Mouse (Mus musculus) c-Kit-positive CD71-positive TER-119-negative erythroid progenitor cells, embryonic 14.5 days (primary cell): Measurements from ENCODE around the gene Rnaseh2c.

Experiments used
- DNase-seq: peaks from one replicate; pipeline ENCODE4 v3.0.0-alpha.2; 2013; ENCODE audit warnings: low read depth

Gene Rnaseh2c

DNA sequence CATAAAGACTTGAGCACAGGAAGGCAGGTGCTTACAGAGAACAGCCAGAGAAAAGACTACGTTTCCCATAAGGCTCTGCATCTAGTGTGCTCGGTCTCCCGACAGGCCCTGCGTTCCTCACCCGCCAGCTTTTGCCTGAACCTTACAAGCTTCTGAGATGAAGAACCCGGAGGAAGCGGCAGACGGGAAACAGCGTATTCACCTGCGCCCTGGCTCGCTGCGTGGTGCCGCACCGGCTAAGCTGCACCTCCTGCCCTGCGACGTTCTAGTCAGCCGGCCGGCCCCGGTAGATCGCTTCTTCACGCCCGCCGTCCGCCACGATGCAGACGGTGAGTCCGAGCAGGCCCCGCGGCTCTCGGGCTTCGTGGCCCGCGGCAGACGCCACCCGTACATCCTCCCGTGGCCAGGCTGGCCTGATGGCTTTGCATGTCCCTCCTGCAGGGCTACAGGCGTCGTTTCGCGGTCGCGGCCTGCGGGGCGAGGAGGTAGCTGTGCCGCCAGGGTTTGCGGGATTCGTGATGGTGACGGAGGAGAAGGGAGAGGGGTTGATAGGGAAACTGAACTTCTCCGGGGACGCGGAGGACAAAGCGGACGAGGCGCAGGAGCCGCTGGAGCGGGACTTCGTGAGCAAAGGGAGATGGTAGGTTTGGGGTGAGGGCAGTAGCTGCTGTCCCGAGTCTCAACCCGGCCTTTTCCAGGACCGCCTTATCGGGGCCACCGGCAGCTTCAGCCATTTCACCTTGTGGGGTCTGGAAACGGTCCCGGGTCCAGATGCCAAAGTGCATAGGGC, at the start of gene Rnaseh2c:
Rnaseh2c (plus strand) TSS at position 122 of the 790 bp plus-strand sequence.
- peak; percentile 72 for DNase-seq

DNA sequence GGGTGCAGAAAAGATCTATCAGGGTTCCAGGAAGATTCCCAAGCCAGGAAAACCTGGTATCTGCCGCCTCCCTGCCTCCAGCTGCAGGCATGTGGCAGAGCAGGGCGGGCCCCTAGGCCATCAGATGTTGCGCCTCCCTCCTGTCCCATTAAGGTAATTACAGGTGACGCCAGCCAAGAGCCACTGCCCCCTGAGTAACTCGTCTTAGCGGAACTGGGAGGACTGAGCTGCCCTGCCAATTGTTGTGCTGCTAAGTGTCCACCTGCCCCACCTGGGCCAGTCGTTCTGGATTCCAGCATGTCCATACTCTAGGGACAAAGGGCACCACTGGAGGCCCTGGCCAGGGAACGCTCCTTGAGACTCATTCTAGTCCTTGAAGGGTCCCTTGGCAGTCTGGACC, 47.9 kb upstream of the Rnaseh2c start:
- no peak for DNase-seq

DNA sequence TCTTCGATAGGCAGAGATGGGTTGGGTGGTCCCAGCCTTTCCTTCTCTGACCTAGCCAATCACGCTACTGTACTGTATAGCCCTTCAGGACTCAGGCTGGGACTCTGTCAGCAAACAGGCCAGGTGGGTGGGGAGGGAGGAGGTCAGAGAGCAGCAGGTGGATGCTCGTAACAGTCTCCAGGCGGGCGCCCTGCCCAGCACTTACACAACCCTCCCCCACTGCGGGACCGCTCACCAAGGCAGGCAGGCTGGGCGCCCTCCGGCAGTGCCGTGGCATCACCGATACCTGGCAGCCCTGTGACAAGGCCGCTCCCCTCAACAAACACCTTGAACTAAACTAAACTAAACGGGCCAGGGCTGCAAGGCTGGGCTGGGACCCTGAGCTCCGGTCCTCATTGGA, 47.5 kb upstream of the Rnaseh2c start:
- no peak for DNase-seq

DNA sequence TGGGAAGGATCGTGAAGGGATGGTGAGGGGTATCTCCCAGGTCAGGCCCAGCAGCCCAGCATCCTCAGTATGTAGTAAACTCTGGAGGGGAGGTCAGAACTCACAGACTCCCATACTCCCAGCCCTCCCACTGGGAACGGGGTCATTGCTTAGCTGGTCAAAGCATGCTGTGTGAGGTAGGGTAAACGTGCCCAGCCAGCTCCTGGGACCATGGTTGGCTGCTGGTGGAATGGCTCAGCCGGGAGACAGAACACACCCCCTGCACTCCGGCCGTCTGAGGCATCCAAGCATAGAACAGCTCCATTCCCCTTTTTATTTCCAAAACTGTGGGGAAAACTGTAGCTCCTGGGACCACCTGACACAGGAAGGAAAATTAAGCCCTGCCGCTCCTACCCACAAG, 43.5 kb upstream of the Rnaseh2c start:
- DNase-seq: no peak

DNA sequence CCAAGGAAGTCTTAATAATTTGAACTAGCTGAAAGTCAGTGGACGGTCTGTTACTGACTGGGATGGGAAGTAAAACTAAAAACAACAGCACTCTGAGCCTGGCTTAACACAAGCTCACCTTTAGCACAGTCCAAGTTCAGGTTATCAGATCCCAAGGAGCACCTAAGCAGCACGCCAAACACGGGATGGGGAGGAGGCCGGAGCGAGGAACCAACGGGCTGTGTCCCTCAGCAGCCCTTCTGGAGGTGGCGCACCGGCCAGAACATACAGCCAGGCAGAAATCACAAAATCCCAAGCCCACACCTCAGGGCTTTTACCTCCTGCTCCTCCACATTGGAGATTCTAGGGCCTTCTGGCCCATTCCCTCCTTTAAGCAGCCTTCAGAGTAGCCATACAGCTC, 42.9 kb upstream of the Rnaseh2c start:
- no peak for DNase-seq

DNA sequence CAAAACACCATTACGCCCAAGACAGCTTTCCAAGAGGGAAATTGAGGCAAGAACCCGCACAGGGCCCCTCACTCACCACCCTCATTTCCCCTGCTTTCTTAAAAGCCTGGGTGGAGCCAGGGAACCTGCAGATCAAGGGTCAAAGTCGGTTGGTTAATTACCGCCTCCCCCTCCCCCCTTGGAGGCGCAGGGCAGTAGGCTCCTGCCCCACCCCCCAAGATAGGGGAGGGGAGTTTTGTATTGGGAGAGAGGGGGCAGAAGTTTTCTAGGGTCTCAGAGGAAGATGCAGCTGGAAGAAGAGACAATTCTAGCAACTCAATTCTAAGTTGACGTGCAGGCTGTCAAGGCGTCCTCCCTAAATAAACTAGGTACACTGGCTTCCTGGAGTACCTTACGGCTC, 42.4 kb upstream of the Rnaseh2c start:
- no peak for DNase-seq

DNA sequence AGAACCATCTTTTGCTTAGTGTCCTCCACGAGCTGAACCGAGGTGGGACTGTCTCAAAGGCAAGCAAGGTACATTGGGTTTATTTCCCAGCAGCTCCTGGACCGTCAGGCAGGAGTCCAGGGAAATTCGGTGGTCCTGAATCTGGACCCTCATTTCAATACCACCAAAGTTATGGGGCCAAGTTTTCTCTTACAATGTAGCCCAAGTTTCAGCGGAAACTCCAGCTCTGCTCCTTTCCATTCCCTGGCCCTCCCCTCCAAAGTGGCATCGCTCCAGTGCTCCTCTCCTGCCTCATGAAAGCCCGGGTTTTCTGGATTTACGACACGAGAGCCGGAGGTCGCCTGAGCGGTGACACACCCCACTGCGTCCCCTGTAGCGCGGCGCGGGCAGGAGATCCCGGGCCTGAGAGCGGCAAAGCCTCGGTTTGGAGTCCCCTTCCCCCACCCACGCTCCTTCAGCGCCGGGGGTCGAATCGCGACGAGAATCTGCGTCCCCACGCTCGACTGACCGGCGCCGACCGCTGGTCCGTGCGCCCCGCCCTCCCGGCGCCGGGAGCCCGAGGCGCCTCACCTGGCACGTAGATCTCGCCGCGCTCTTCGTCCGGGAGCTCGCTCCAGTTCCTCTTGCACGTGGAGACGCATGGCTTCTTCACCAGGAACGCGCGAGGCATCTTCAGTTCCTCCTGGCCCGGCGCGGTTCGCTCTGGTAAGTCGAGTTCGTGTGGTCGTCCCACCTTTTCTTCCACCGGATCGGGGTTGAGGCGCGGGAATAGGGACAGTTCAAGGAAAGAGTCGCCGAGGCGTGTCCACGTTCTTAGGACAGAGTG, 41.8 kb upstream of the Rnaseh2c start:
- no peak for DNase-seq

DNA sequence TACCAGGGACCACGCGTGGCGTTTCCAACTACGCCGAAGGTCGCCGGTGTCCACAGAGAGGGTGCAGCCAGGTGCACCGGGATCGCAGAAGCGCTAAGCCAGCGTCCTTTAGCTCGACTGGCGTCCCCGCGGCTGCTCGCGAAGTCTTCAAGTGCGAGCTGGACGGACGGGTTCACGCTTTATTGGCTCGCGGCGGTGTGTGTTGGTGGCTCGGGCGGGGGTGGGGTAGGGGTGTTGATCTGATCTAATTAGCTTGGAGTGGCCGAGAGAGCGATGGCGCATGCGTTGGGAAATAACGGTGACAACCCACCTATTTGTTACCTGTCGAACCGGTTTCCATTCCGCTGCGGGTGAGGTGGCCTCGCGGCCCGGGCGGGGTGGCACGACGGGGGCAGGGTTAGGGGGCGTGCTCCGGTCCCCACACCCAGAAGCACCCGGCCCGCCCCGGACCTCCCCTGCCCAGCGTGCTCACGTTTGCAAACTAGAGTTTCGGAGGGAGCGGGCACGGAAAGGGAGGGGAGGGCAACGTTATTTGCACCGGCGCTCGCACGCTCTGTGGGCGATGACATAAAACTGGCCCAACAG, 41.1 kb upstream of the Rnaseh2c start, which contains the start of gene Ovol1:
Ovol1 (minus strand) TSS at position 190 of the 585 bp plus-strand sequence.
- no peak for DNase-seq

DNA sequence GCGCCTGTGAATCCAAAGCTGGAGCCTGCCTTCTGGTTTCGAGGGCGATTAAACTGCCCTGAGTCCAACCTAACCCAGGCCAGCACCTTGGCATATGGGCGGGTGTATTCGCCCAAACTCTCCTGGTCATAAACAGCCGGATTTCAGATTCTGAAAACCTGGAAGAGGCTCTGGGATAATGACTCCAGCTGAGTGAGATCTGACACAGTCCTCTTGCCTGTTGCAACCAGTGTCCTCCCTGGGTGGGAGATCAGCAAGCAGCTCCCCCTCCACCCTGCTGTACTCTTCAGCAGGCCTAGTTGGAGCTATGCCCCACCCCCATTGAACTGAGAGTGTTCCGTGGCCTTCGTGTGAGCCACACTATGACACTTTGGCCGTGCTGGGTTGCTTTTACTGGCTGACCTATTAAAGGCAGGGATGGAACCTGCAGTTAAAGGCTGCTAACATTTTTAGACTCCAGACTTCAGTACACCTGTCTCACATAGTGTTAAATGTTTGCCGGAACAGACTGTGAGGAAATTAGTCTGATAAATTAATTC, 40.4 kb upstream of the Rnaseh2c start:
- no peak for DNase-seq

DNA sequence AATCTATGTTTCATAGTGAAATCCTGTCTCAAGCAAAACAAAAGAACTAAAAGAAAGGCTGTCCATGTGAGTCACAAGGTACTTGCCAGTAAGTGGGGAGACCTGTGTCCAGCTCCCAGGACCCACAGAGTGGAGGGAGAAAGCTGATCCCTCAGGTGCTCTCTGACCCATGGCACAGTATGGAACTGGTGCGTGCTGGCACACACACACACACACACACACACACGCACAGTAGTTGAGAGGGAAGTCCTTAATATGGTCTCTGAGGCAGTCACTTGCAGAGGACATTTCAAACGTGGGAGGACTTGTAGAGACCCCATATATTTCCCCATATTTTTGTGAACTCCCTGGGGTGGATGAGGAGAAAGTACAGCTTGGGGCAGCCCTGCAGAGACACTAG, 39.8 kb upstream of the Rnaseh2c start:
- no peak for DNase-seq

DNA sequence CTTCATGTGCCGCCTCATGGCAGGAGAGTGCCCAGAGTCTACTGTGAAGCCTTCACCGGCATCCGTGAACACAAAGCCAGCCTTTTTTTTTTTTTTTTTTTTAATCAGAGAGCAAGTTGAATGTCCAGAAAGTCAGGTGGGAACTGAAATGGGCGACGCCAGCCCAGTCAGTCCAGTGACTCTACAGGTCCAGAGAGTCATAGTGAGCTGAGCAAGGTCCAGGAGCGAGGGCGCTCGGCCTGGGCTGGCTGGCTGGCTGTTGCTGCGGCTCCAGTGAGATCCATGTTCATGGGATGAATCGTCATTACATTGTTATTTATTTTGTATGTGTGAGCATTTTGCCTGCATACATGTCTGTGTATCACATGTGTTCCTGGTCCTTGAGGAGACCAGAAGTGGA, 38.9 kb upstream of the Rnaseh2c start:
- no peak for DNase-seq

DNA sequence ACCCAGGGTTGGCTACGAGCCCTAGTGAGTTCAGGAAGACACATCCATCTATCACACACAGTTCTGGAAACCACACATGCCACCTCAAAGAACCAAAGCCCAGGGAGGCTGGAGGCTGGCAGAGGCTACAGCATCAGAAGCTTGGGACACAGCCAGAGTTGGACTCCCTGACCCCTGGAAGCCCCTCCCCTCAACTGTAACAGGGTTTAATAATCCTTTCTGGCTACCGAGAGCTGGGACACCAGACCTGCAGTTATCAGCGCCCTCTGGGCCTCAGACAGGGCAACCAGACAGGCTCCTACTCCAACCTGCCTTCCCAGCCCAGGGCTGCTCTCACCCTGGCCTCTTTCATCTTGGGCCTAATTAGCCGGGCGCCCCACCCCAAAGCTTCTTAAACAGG, 35.4 kb upstream of the Rnaseh2c start:
- DNase-seq: no peak

DNA sequence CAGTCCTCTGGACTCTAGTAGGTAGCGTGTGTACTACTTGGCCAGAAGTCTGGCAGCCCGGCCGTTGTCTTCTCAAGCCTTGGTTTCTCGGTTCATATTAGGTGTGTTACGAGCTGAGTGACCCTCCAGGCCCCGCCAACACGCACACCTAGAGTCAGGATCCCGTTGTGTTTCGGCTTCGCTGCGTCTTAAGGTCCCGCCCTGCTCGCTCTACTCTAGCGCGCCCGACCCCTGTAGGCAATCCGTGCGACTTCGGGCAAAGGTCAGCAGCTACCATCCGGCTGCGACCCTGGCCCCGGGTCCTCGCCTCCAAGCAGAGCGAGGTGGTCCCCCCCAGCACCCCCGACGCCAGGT, 34.5 kb upstream of the Rnaseh2c start:
- DNase-seq: no peak

DNA sequence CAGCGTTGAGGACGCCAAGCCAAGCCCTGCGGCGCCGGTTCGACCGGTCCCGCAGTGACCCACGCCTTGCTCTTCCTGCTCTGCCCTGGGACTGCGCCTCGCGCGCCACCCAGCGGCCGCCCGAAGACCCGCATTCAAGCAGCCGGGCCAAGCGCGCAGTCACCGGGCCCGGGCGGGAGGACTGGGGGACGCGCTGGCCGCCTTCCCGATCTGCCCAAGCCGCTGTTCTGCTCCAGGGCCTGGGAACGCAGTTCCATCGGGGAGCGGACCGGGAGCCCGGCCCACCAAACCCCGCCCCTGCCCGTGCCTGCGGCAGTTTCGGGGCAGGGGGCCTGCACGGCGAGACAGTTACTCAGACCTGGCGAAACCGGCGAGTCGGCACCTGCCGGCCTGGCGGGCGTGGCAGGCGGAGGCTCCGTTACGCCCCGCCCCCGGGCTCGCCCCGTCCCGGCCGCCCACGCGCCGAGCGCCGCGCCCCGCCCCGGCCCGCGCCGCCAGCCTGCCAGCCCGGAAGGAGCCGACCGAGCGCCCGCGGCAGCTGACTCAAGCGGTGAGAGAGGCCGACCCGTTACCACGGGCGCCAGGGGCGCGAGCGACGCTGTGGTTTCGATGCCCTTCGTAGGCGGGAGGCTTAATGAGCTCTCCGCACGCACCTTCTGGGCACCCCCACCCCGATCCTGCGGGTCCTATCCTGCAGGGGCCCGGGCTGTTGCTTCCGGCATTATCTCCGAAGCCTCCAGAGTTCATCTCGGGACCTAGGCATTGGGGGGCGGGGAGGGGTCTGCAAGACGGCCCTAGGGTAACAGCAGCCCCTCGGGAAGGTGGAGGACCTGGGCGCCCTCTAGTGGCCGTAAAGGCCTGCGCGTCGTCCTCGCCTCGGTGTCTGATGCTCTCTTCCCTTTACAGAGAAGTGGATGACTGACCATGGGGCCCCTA, 33.9 kb upstream of the Rnaseh2c start, which contains the start of gene Ap5b1:
Ap5b1 (plus strand) TSS at position 492 of the 936 bp plus-strand sequence.
- DNase-seq: peak; percentile 72

DNA sequence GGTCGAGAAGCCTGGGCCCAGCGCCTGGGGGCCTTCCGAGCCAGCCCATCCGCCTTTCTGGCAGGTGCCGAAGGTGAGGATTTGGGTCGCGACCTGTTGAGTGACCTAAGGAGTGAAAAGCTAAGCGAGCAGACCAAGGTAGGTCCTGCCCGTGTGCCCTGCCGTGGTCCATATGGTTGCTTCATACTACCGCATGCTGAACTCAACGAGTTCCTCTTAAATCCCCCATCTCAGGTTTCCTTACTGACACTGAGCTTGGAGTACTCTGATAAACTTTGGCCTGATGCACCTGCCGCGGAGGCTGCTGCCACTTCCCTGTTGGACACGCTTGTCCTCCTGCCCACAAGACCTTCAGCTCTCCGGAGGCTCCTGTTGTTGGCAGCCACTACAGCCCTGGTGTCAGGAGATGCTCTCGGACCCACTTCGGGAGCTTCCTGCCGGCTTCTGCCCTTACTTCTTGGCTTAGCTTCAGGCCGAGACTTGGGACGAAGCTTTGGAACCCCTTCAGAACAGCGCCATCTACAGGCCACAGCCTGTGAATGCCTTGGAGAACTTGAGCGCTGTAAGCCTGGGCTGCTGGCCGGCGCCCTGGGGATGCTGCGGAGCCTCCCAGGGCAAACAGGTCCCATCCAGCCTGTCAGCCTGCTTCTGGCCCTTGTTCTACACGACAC, 33.1 kb upstream of the Rnaseh2c start:
- DNase-seq: peak; percentile 90

DNA sequence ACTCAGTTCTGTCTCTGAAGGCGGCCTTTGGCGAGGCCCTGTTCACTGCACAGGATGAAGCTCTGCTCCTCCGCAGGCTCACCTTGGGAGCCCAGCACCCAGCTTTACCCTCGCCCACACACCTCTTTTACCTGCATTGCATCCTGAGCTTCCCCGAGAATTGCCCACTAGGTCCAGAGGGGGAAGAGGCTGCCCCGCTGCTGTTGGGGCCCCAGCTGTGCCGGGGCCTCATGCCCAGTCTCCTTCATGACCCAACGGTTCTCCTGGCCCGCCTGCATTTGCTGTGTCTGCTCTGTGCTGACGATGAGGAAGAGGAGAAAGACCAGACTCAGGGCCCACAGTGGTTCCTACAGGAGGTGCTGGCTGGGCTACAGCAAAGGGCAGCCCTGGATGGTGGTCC, 32.2 kb upstream of the Rnaseh2c start:
- no peak for DNase-seq

DNA sequence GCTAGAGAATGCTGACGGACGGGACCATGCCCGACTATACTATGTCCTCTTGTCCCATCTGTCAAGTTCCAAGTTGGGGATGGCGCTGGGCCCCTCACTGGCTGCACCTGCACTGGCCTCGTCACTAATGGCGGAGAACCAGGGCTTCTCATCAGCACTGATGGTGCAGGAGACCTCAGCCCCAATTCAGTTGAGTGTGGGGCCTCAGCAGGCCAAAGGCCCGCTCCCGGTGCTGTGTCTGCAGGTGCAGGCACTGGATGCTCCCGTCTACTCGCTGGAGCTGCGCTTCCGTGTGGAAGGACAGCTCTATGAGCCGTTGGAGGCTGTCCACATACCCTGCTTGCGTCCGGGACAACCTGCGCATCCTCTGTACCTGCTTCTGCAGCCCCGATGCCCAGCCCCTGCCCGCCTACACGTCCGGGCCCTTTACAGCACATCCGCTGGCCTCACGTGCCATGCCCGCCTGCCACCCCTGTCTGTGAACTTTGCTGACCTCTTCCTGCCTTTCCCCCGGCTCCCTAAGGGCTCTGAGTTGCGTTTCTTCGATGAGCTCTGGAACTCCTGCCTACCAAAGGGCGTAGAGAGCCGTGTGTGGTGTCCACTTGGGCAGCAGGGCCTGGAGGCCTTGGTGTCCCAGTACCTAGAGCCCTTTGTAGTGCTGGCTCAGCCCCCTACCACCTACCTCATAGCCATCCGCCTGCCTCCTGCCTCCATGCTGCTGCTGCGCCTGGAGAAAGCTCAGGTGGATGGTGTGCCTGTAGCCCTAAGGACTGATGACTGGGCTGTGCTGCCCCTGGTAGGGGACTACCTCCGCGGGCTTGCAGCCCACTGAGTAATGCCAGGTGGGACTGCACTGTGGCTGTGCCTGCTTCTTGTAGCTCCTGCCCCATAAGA, 31.1 kb upstream of the Rnaseh2c start:
- DNase-seq: no peak

DNA sequence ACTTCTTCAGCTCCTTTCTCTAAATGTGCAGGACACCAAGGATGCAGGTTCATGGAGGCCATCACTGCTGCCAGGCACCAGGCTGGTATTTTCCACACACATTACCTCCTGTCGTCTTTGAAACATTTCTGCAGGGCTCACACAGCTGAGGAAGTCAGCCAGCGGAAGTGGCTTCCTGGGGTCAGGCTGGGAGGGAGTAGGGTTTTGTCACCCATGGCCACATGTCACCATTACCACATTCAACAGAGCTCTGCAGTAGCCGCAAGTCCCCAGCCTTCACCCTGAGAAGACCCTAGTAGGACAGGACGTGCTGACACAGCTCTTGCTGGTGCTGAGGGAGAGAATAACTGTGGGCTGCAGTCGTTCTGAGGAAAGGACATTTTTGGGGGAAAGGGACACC, 29.8 kb upstream of the Rnaseh2c start:
- no peak for DNase-seq

DNA sequence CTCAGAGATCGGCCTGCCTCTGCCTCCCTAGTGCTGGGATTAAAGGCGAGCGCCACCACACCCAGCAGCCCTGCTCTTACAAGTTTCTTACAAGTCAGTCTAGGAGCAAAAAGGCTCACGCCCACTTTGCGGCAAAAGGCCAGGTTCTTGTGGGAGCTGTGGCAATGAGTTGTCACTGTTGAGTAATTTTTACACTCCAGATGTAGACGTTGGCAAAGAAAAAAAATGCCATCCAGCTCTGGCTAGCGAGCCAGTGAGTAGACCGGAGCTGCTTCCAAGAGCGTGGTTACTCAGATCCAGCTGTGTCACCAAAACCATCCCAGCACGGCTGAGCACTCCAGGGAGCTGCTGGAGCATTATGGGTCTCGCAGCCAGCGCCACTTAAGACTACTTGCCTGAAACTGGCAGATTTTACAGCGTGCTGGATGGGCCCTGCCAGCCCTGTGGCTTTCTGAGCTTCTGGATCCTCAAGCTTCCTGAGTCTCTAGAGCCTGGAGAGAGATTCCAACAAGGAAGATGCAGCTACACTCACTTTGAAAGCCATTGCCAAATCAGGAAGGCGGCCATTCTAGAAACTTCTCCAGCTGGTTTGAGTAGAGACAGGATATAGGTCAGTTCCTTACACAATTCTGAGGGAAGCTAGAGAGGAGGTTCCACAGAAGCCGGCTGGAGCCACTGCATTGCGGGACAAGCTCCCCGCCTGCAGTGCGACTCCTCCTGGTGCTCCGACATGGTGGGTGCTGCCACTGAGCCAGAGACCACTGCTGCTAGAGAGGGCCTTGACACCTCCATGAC, 29.1 kb upstream of the Rnaseh2c start:
- DNase-seq: no peak
